Mouse (Mus musculus) embryonic facial prominence, embryonic 13.5 days (tissue): Measurements from ENCODE around the gene S100a6. TPM values are rescaled to one million over a fixed set of nuclear protein-coding genes. Genes with fewer than 3 reads are reported as not detected.

Experiments used
- ATAC-seq: fragments of 200-750 bp; cut with Nextera tagmentation; 2 replicates; pipeline ENCODE4 v1.8.0; 2017; ENCODE audit warnings: low read depth; ENCODE audit not compliant: insufficient number of reproducible peaks, insufficient read depth, low FRiP score, low TSS enrichment
- H3K27ac ChIP-seq: fragments of 300-500 bp; sonication (generic); 2 replicates; pipeline ENCODE4 v1.5.1; 2015; ENCODE audit warnings: moderate library complexity, mild to moderate bottlenecking, inconsistent platforms
- H3K27me3 ChIP-seq: fragments of 300-500 bp; sonication (generic); 2 replicates; pipeline ENCODE4 v1.6.1; 2015; ENCODE audit warnings: mild to moderate bottlenecking, inconsistent platforms
- H3K36me3 ChIP-seq: fragments of 300-500 bp; sonication (generic); 2 replicates; pipeline ENCODE4 v1.6.1; 2015; ENCODE audit warnings: mild to moderate bottlenecking, inconsistent platforms
- H3K4me1 ChIP-seq: fragments of 300-500 bp; sonication (generic); 2 replicates; pipeline ENCODE4 v1.6.1; 2015; ENCODE audit warnings: inconsistent platforms
- H3K4me2 ChIP-seq: fragments of 300-500 bp; sonication (generic); 2 replicates; pipeline ENCODE4 v1.6.1; 2015; ENCODE audit warnings: moderate library complexity, mild to moderate bottlenecking, inconsistent platforms
- H3K4me3 ChIP-seq: fragments of 300-500 bp; sonication (generic); 2 replicates; pipeline ENCODE4 v1.5.1; 2015; ENCODE audit warnings: mild to moderate bottlenecking, inconsistent platforms
- H3K9ac ChIP-seq: fragments of 300-500 bp; sonication (generic); 2 replicates; pipeline ENCODE4 v1.6.1; 2015; ENCODE audit warnings: mild to moderate bottlenecking, inconsistent platforms
- H3K9me3 ChIP-seq: fragments of 300-500 bp; sonication (generic); 2 replicates; pipeline ENCODE4 v1.6.1; 2016; ENCODE audit warnings: inconsistent platforms
- WGBS: fragments of 180-500 bp; shearing (Covaris S2); methylation state at CpG from one replicate; pipeline ENCODE4 v1.1.7; 2015; ENCODE audit warnings: mixed read lengths; 5-methylcytosine and 5-hydroxymethylcytosine counted together
- polyA plus RNA-seq: library from polyadenylated mRNA; unstranded; fragments of >200 nt; fragmentation: Nextera tagmentation; extraction: Ambion mirVana; gene quantifications from 2 replicates; pipeline ENCODE4 v1.2.1, GENCODE M21; 2015

S100a6 gene
- polyA plus RNA-seq, 1 experiment from 2014 or later, result 97.9 TPM

- no peak for ATAC-seq
- H3K4me2 ChIP-seq, result no peak overlapping the region
- no peaks in the 10 kb centered on the region for H3K27me3 ChIP-seq
- H3K4me1 ChIP-seq, result peaks cover 16% of the 10 kb centered on the region
- H3K9ac ChIP-seq, result no peak overlapping the region
- no peak overlapping the region for H3K4me3 ChIP-seq
- 60% methylated on average over 4 of the region's 4 CpGs for WGBS
- no peaks in the 10 kb centered on the region for H3K9me3 ChIP-seq
- H3K27ac ChIP-seq, result no peak overlapping the region
- H3K36me3 ChIP-seq, result no peaks in the 10 kb centered on the region
Observed at GRCm38 (mm10) chr3:90627807-90628206, 15.1 kb downstream of the S100a6 start.

DNA sequence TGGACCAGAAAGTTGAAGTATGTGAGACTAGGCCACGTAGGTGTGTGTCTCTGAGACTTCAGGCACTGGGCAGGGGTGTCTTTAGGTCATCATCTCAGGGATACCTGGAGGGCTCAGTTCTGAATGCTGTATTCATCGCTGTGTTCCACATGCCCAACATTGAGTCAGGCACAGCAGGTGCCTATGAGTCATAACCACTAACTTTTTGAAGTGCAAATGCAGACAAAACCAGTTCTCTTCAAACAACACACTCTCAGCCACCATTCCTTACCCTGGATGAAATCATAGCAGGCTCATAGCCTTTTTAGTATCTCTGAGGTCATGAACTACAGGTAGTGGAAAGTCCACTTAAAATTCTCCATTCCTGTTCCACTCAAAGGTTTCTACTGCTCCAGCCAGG lies 16.6 kb downstream of the S100a6 start:
- 80% methylated on average over 2 of the region's 2 CpGs for WGBS
- Histone ChIP-seq H3K36me3 (no peaks in the 10 kb centered on the region), H3K27ac (no peak overlapping the region), H3K4me1 (peaks cover 3% of the 10 kb centered on the region), H3K9me3 (no peaks in the 10 kb centered on the region), H3K27me3 (0 out of 2 replicates have a peak, but pooled peaks cover 3% of the 10 kb centered on the region), H3K9ac (no peak overlapping the region), H3K4me2 (no peak overlapping the region), H3K4me3 (no peak overlapping the region)
- ATAC-seq, result no peak

GRCm38 (mm10) chr3:90631984-90632383 lies 19.3 kb downstream of the S100a6 start:
- 77% methylated on average over 2 of the region's 2 CpGs for WGBS
- Histone ChIP-seq H3K4me3 (no peak overlapping the region), H3K4me1 (no peaks in the 10 kb centered on the region), H3K27ac (no peak overlapping the region), H3K9me3 (no peaks in the 10 kb centered on the region), H3K4me2 (no peak overlapping the region), H3K9ac (no peak overlapping the region), H3K27me3 (0 out of 2 replicates have a peak, but pooled peaks cover 3% of the 10 kb centered on the region), H3K36me3 (no peaks in the 10 kb centered on the region)
- no peak for ATAC-seq

DNA sequence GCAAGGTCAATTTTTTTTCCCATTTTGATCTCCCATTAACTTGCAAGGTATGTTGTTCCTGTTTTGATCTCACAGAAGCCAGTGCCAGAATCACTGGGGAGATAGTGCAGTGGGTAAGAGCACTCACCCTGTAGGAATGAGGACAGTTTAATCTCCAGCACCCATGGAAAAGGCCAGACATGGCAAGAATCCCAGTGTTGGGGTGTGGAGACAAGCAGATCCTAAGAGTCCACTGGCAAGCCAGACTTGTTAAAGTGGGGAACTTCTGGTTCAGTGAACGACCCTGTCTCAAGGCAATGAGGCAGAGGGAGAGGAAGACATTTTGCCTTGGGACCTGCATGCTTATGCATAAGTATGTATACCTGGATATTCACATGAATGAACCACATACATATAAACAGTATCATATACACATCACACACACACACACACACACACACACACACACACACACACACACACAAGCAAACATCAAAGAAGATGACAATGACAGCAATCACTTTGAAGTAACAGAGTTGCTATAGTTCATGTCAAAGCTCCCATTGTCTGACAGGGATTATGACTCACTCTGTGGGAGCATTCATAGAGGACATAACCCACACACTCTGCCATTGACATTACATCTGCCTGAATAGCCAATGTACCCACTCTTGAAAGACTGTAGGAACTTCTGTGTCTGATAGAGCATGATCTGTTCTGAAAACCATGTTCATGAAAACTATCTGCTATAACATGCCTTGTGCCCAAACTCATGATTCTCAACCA lies 26.0 kb downstream of the S100a6 start:
- 53% methylated on average over 1 of the region's 1 CpGs for WGBS
- ATAC-seq, result no peak
- H3K27me3 ChIP-seq, result 0 out of 2 replicates have a peak, but pooled peaks cover under 1% of the 10 kb centered on the region

GRCm38 (mm10) chr3:90639511-90640154 lies 27.0 kb downstream of the S100a6 start:
- no peak for ATAC-seq
- H3K4me1 ChIP-seq, result no peaks in the 10 kb centered on the region
- H3K9me3 ChIP-seq, result no peaks in the 10 kb centered on the region
- no peak overlapping the region for H3K4me3 ChIP-seq
- no peak overlapping the region for H3K4me2 ChIP-seq
- H3K27ac ChIP-seq, result no peak overlapping the region
- H3K9ac ChIP-seq, result no peak overlapping the region
- H3K27me3 ChIP-seq, result no peaks in the 10 kb centered on the region
- H3K36me3 ChIP-seq, result no peaks in the 10 kb centered on the region
- 48% methylated on average over 7 of the region's 7 CpGs for WGBS

More for the DNA sequence above, 26.0 kb downstream of the S100a6 start:
- no peak overlapping the region for H3K4me3 ChIP-seq
- H3K36me3 ChIP-seq, result no peaks in the 10 kb centered on the region
- H3K4me2 ChIP-seq, result no peak overlapping the region
- H3K27ac ChIP-seq, result no peak overlapping the region
- no peak overlapping the region for H3K9ac ChIP-seq
- H3K4me1 ChIP-seq, result no peaks in the 10 kb centered on the region
- no peaks in the 10 kb centered on the region for H3K9me3 ChIP-seq

- Histone ChIP-seq H3K4me2 (no peak overlapping the region), H3K36me3 (no peaks in the 10 kb centered on the region), H3K27me3 (no peaks in the 10 kb centered on the region), H3K9ac (no peak overlapping the region), H3K4me3 (no peak overlapping the region), H3K9me3 (no peaks in the 10 kb centered on the region), H3K27ac (no peak overlapping the region), H3K4me1 (no peaks in the 10 kb centered on the region)
- 85% methylated on average over 7 of the region's 7 CpGs for WGBS
- ATAC-seq, result no peak
Observed at GRCm38 (mm10) chr3:90640981-90641380, 28.3 kb downstream of the S100a6 start.

- no peaks in the 10 kb centered on the region for H3K4me1 ChIP-seq
- ATAC-seq, result no peak
- 48% methylated on average over 3 of the region's 3 CpGs for WGBS
- H3K9me3 ChIP-seq, result no peaks in the 10 kb centered on the region
- H3K4me2 ChIP-seq, result no peak overlapping the region
- no peaks in the 10 kb centered on the region for H3K36me3 ChIP-seq
- no peak overlapping the region for H3K27ac ChIP-seq
- no peak overlapping the region for H3K4me3 ChIP-seq
- no peaks in the 10 kb centered on the region for H3K27me3 ChIP-seq
- no peak overlapping the region for H3K9ac ChIP-seq
Observed at GRCm38 (mm10) chr3:90644220-90644619, 31.5 kb downstream of the S100a6 start.

- Histone ChIP-seq H3K36me3 (no peaks in the 10 kb centered on the region), H3K4me1 (no peaks in the 10 kb centered on the region), H3K27me3 (no peaks in the 10 kb centered on the region), H3K4me3 (no peak overlapping the region), H3K4me2 (no peak overlapping the region), H3K9me3 (no peaks in the 10 kb centered on the region), H3K9ac (no peak overlapping the region), H3K27ac (no peak overlapping the region)
- no peak for ATAC-seq
- 77% methylated on average over 1 of the region's 1 CpGs for WGBS
Observed at GRCm38 (mm10) chr3:90647291-90647690, 34.6 kb downstream of the S100a6 start.

- H3K9me3 ChIP-seq, result no peaks in the 10 kb centered on the region
- no peak overlapping the region for H3K4me3 ChIP-seq
- H3K9ac ChIP-seq, result no peak overlapping the region
- ATAC-seq, result no peak
- no peaks in the 10 kb centered on the region; the same call in 1 of the 2 replicates for H3K27me3 ChIP-seq
- H3K36me3 ChIP-seq, result no peaks in the 10 kb centered on the region
- no peaks in the 10 kb centered on the region for H3K4me1 ChIP-seq
- no peak overlapping the region for H3K27ac ChIP-seq
- H3K4me2 ChIP-seq, result no peak overlapping the region
Observed at GRCm38 (mm10) chr3:90648981-90649380, 36.3 kb downstream of the S100a6 start.

DNA sequence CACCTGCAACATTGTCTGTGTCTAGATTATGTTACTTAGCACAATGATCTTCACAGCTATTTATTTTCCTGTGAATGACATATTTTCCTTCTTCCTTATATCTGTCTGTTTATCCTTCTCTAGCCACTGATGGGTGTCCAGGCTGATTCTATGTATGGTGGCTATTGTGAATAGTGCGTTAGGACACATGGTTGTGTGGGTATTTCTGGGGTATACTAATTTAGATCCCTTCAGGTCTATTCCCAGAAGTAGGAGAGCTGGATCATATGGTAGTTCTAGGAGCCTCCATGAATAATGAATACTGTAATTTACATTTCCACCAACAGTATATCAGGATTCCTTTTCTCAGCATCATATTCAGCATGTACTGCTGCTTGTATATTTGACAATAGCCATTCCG lies 37.1 kb downstream of the S100a6 start:
- H3K27ac ChIP-seq, result no peak overlapping the region
- H3K27me3 ChIP-seq, result no peaks in the 10 kb centered on the region; the same call in 1 of the 2 replicates
- H3K4me1 ChIP-seq, result no peaks in the 10 kb centered on the region
- no peak for ATAC-seq
- no peaks in the 10 kb centered on the region for H3K9me3 ChIP-seq
- no peak overlapping the region for H3K4me2 ChIP-seq
- H3K9ac ChIP-seq, result no peak overlapping the region
- H3K36me3 ChIP-seq, result no peaks in the 10 kb centered on the region
- no peak overlapping the region for H3K4me3 ChIP-seq
- WGBS, result 92% methylated on average over 2 of the region's 2 CpGs

DNA sequence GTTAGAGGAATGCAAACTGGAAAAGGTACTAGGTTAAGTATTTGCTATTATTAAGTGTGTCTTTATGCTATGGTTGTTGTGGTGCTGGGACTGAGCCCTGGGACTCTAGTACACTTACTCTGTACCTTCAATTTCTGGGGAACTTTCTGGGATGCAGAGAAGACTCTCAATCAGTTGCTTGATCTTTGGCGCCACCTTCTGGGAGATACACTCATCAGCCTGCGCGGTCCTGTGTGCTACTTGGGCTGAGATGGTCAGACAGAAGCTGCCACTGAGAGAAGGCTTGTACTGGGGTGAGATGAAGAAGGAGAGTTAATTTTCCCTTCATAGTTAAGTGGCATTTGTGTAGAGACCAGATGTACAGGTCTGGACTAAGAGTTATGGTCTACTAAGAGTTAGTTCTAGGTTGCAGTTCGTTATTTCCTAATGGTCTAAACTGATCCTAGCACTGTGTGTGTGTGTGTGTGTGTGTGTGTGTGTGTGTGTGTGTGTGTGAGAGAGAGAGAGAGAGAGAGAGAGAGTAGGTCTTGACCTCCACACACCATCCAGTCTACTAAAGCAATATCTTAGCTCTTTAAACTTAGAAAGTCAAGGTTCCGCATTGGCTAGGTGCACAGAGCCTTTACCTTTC lies 40.3 kb downstream of the S100a6 start:
- no peak overlapping the region for H3K4me3 ChIP-seq
- 36% methylated on average over 5 of the region's 5 CpGs for WGBS
- ATAC-seq, result 0 out of 2 replicates have a peak, but pooled peaks have one; percentile 43
- no peak overlapping the region for H3K9ac ChIP-seq
- no peaks in the 10 kb centered on the region for H3K4me1 ChIP-seq
- H3K27ac ChIP-seq, result no peak overlapping the region
- H3K36me3 ChIP-seq, result no peaks in the 10 kb centered on the region
- H3K9me3 ChIP-seq, result no peaks in the 10 kb centered on the region
- no peak overlapping the region for H3K4me2 ChIP-seq
- peaks cover 3% of the 10 kb centered on the region for H3K27me3 ChIP-seq

- no peak for ATAC-seq
- H3K9me3 ChIP-seq, result no peaks in the 10 kb centered on the region
- no peaks in the 10 kb centered on the region for H3K36me3 ChIP-seq
- no peak within 1 kb of the TSS for H3K4me2 ChIP-seq
- no peak within 1 kb of the TSS for H3K9ac ChIP-seq
- no peak within 1 kb of the TSS for H3K4me3 ChIP-seq
- no peaks in the 10 kb centered on the region for H3K4me1 ChIP-seq
- H3K27me3 ChIP-seq, result peaks cover 3% of the 10 kb centered on the region
- no peak within 1 kb of the TSS for H3K27ac ChIP-seq
Observed at GRCm38 (mm10) chr3:90653717-90654116, 41.0 kb downstream of the S100a6 start, which contains the start of gene S100a7a. Gene S100a7a, plus strand, starts transcription at chr3:90654017.
